In the genomic region with DNA sequence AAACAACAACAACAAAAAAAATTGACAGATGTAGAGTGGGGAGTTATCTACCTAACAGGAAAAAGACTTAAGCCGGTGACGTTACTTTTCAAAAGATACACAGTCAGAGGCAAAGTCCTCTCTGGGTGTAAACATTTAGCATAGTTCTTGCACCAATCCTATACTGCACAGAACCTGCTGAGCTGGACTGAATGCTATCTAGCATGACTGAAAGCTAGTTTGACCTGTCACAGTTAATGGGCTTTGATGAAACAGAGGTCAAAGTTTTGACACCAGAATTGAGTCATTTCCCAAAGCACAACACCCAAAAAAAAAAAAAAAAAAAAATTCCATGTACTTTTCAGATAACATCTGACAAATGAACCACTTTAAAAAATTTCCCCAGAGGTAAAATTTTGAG, we compare ENCODE assay signal across 27 mouse cellular contexts. TPM values are rescaled to one million over a fixed set of nuclear protein-coding genes. Genes with fewer than 3 reads are reported as not detected.
DNase-seq lines count a peak whose midpoint lies in the region; ATAC-seq and TF ChIP-seq lines count a peak whose summit lies in the region.
"Had no signal": no experiment of that assay in that cellular context is flagged by ENCODE, and none has a peak within 500 bp of the region (broad histone marks: within the 10 kb centered on the region; RNA-seq: fewer than 3 reads in every experiment).

No protein-coding gene starts in this region.

- H3K4me2 ChIP-seq in liver, embryonic 11.5 days: no peak overlapping the region
- H3K4me2 ChIP-seq: embryonic facial prominence, embryonic 13.5 days; embryonic facial prominence, embryonic 15.5 days; forebrain, embryonic 13.5 days; forebrain, embryonic 15.5 days had no signal

- no peaks in the 10 kb centered on the region for H3K27me3 ChIP-seq in liver, adult 2 months (ENCODE audit: control insufficient read depth, insufficient read depth, low read length)
- H3K27me3 ChIP-seq in liver, embryonic 11.5 days (replicated peaks; ENCODE audit: control insufficient read depth, insufficient read depth, low read length): no peaks in the 10 kb centered on the region
- H3K27me3 ChIP-seq in small intestine, adult 2 months (ENCODE audit: control insufficient read depth, insufficient read depth, low read length): no peaks in the 10 kb centered on the region
- H3K27me3 ChIP-seq in embryonic facial prominence, embryonic 10.5 days (replicated peaks; ENCODE audit: low read depth, poor library complexity, severe bottlenecking): no peaks in the 10 kb centered on the region
- H3K27me3 ChIP-seq: CH12.LX; embryonic facial prominence, embryonic 13.5 days; embryonic facial prominence, embryonic 15.5 days; forebrain, embryonic 13.5 days; forebrain, embryonic 15.5 days; Patski had no signal

- 0 out of 2 replicates have a peak, but pooled peaks cover 3% of the 10 kb centered on the region for H3K4me1 ChIP-seq in liver, adult 2 months (ENCODE audit: control insufficient read depth, insufficient read depth, low read length)
- H3K4me1 ChIP-seq in liver, embryonic 11.5 days (replicated peaks; ENCODE audit: control insufficient read depth, insufficient read depth, low read length): peaks cover 9% of the 10 kb centered on the region
- peaks cover 6% of the 10 kb centered on the region; the same call in 1 of the 2 replicates for H3K4me1 ChIP-seq in small intestine, adult 2 months (ENCODE audit: control insufficient read depth, insufficient read depth, insufficient read length, low read length)
- peaks cover 22% of the 10 kb centered on the region for H3K4me1 ChIP-seq in embryonic facial prominence, embryonic 10.5 days

- H3K79me2 ChIP-seq in liver, adult 2 months (ENCODE audit: control insufficient read depth, insufficient read depth, low read length): no peaks in the 10 kb centered on the region

- no peak for TF ChIP-seq CTCF in liver, adult 2 months (IDR thresholded peaks at IDR 0.05; ENCODE audit: low read depth, low read length)
- no peak for TF ChIP-seq CTCF in small intestine, adult 2 months (IDR thresholded peaks at IDR 0.05; ENCODE audit: extremely low read depth, insufficient read length, insufficient replicate concordance, low read depth, low read length)

- no peaks in the 10 kb centered on the region for H3K9me3 ChIP-seq in liver, embryonic 11.5 days (ENCODE audit: control insufficient read depth, low read length)
- no peaks in the 10 kb centered on the region for H3K9me3 ChIP-seq in embryonic facial prominence, embryonic 10.5 days
- H3K9me3 ChIP-seq: embryonic facial prominence, embryonic 13.5 days; embryonic facial prominence, embryonic 15.5 days; forebrain, embryonic 13.5 days; forebrain, embryonic 15.5 days; G1E had no signal

- 17% methylated on average over 2 of the region's 2 CpGs for WGBS in liver, adult 2 months
- 80% methylated on average over 2 of the region's 2 CpGs for WGBS in liver, embryonic 11.5 days
- 23% methylated on average over 2 of the region's 2 CpGs for WGBS in small intestine, adult 2 months
- WGBS in embryonic facial prominence, embryonic 10.5 days: 95% methylated on average over 2 of the region's 2 CpGs

- no peak for TF ChIP-seq POLR2A in liver, adult 2 months (IDR thresholded peaks at IDR 0.05; ENCODE audit: extremely low read depth, insufficient read depth, low read length)
- TF ChIP-seq POLR2A in small intestine, adult 2 months (IDR thresholded peaks at IDR 0.05; ENCODE audit: low read depth, low read length): no peak

- intact Hi-C loops in gastrocnemius, postnatal 14 days (cut with DNase I; ENCODE audit: low total_unique reads): loop anchor here (10.0 kb wide), 2 partner anchors 51 to 59 kb away; partner anchors contain the start of genes Atpaf2 and Gid4

- DNase-seq in liver, adult 2 months (ENCODE audit: extremely low read depth, low read depth, low spot score): peak; percentile 67
- DNase-seq in liver, embryonic 11.5 days (ENCODE audit: low spot score): no peak
- peak; percentile 22 for DNase-seq in 3T3-L1 (ENCODE audit: low read depth, low spot score)
- peak; percentile 62 for DNase-seq in fat pad, adult 2 months (ENCODE audit: extremely low read depth, low read depth, low spot score)
- no peak for DNase-seq in thymus, postnatal 0 days (ENCODE audit: low spot score)
- DNase-seq in embryonic facial prominence, embryonic 10.5 days (ENCODE audit: low spot score): no peak
- DNase-seq in gastrocnemius, postnatal 14 days: no peak
- DNase-seq: adrenal gland, adult 8-10 months; adrenal gland, postnatal 14 days; adrenal gland, postnatal 36 days; B cell, adult 2 months; cerebellum, adult 11-12 months; cerebellum, adult 2 months; cerebellum, adult 9-10 months; cerebellum, postnatal 10 days; cerebellum, postnatal 25 days had no signal

- H3K4me3 ChIP-seq in liver, adult 2 months (ENCODE audit: insufficient read depth, low read depth, low read length): no peak overlapping the region
- H3K4me3 ChIP-seq in liver, embryonic 11.5 days (ENCODE audit: low read depth, low read length): no peak overlapping the region
- no peak overlapping the region for H3K4me3 ChIP-seq in small intestine, adult 2 months (ENCODE audit: low read depth, low read length)
- H3K4me3 ChIP-seq in embryonic facial prominence, embryonic 10.5 days: no peak overlapping the region
- H3K4me3 ChIP-seq: embryonic facial prominence, embryonic 13.5 days; embryonic facial prominence, embryonic 15.5 days; erythroblast, embryonic 14.5 days; forebrain, embryonic 13.5 days; forebrain, embryonic 15.5 days had no signal

- no peaks in the 10 kb centered on the region for H3K36me3 ChIP-seq in liver, adult 2 months (ENCODE audit: control insufficient read depth, insufficient read depth, low read length)
- no peaks in the 10 kb centered on the region for H3K36me3 ChIP-seq in liver, embryonic 11.5 days (ENCODE audit: control insufficient read depth, insufficient read depth, low read length)
- no peaks in the 10 kb centered on the region for H3K36me3 ChIP-seq in small intestine, adult 2 months (ENCODE audit: control insufficient read depth, insufficient read depth, low read length)
- no peaks in the 10 kb centered on the region for H3K36me3 ChIP-seq in embryonic facial prominence, embryonic 10.5 days (replicated peaks)
- H3K36me3 ChIP-seq: embryonic facial prominence, embryonic 13.5 days; embryonic facial prominence, embryonic 15.5 days; forebrain, embryonic 15.5 days; G1E had no signal

- no peak overlapping the region for H3K9ac ChIP-seq in liver, adult 2 months (ENCODE audit: low read depth, low read length)
- no peak overlapping the region for H3K9ac ChIP-seq in liver, embryonic 11.5 days (ENCODE audit: low read depth, low read length)
- H3K9ac ChIP-seq: embryonic facial prominence, embryonic 13.5 days; embryonic facial prominence, embryonic 15.5 days; forebrain, embryonic 13.5 days; forebrain, embryonic 15.5 days had no signal

- ATAC-seq in liver, embryonic 11.5 days (replicated peaks; ENCODE audit: low FRiP score): no peak
- ATAC-seq: activated CD4-positive, CD25-positive, alpha-beta regulatory T cell, adult 4 months; CD4-positive, CD25-positive, alpha-beta regulatory T cell, adult 4 months; forebrain, embryonic 13.5 days; forebrain, embryonic 15.5 days; Patski had no signal

- H3K27ac ChIP-seq in liver, adult 2 months (replicated peaks; ENCODE audit: insufficient read depth, low read depth, low read length): no peak overlapping the region
- H3K27ac ChIP-seq in liver, embryonic 11.5 days (ENCODE audit: low read depth, low read length): no peak overlapping the region
- peak overlapping the region; percentile 74; the same call in 1 of the 2 replicates for H3K27ac ChIP-seq in small intestine, adult 2 months (ENCODE audit: insufficient read depth, low read depth, low read length)
- no peak overlapping the region for H3K27ac ChIP-seq in embryonic facial prominence, embryonic 10.5 days (replicated peaks)
- H3K27ac ChIP-seq: embryonic facial prominence, embryonic 13.5 days; embryonic facial prominence, embryonic 15.5 days; forebrain, embryonic 13.5 days; forebrain, embryonic 15.5 days had no signal

RNA-seq across cellular contexts. Expression of gene Drc3, which starts 2.8 kb away (rescaled TPM):
- total RNA-seq in liver, adult 2 months (2014; rRNA removed): 0.46 and 0.74 TPM in 2 replicates
- polyA plus RNA-seq in liver, adult 2 months (2012; rRNA removed): 0.46 and 0.64 TPM in 2 replicates
- 1.3 and 1.6 TPM in 2 replicates for polyA plus RNA-seq in liver, embryonic 11.5 days (2014; fragmentation: Nextera tagmentation; extraction: Ambion mirVana)
- 0.30 and 0.33 TPM in 2 replicates for polyA plus RNA-seq in small intestine, adult 2 months (2012; rRNA removed)
- polyA plus RNA-seq in thymus, postnatal 0 days (2015; fragmentation: Nextera tagmentation; extraction: Ambion mirVana): 3.6 and 4.5 TPM in 2 replicates
- 1.2 and 1.6 TPM in 2 replicates for polyA plus RNA-seq in embryonic facial prominence, embryonic 10.5 days (2016; fragmentation: Nextera tagmentation; extraction: Ambion mirVana)
- total RNA-seq in gastrocnemius, postnatal 14 days (2021): under 1 TPM; 0.86 TPM
- polyA plus RNA-seq: erythroblast, embryonic 14.5 days had no signal

RNA-seq across cellular contexts. Expression of gene Tom1l2, which starts 3.2 kb away (rescaled TPM):
- total RNA-seq in liver, adult 2 months (2014; rRNA removed): 9.6 and 13.5 TPM in 2 replicates
- polyA plus RNA-seq in liver, adult 2 months (2012; rRNA removed): 16.9 and 22.1 TPM in 2 replicates
- polyA plus RNA-seq in liver, embryonic 11.5 days (2014; fragmentation: Nextera tagmentation; extraction: Ambion mirVana): 12.6 and 12.8 TPM in 2 replicates
- polyA plus RNA-seq in small intestine, adult 2 months (2012; rRNA removed): 73.6 and 152 TPM in 2 replicates
- 12.7 and 17.6 TPM in 2 replicates for polyA plus RNA-seq in thymus, postnatal 0 days (2015; fragmentation: Nextera tagmentation; extraction: Ambion mirVana)
- polyA plus RNA-seq in embryonic facial prominence, embryonic 10.5 days (2016; fragmentation: Nextera tagmentation; extraction: Ambion mirVana): 20.4 and 21.0 TPM in 2 replicates
- total RNA-seq in gastrocnemius, postnatal 14 days (2021): 10 to 100 TPM; 42.1 to 50.2 TPM

Comparison
In these comparisons a context has a peak if more than half of its experiments do, and no peak if none do; other contexts are left out.
1. DNase-seq: peak in liver, adult 2 months (single experiment), 3T3-L1 (single experiment) and fat pad, adult 2 months (single experiment); none in liver, embryonic 11.5 days (single experiment), thymus, postnatal 0 days (single experiment), embryonic facial prominence, embryonic 10.5 days (single experiment) and gastrocnemius, postnatal 14 days (single experiment).